Mouse (Mus musculus) limb, embryonic 15.5 days (tissue): ENCODE measurements around the gene Tcp11l1. TPM values are rescaled to one million over a fixed set of nuclear protein-coding genes. Genes with fewer than 3 reads are reported as not detected.

Experiments used
- ATAC-seq: fragments of 200-750 bp; cut with Nextera tagmentation; 2 replicates; pipeline ENCODE4 v1.8.0; 2017; ENCODE audit warnings: low read depth, moderate TSS enrichment; ENCODE audit not compliant: insufficient number of reproducible peaks, low FRiP score, low TSS enrichment
- H3K27ac ChIP-seq: fragments of 300-500 bp; sonication (generic); 2 replicates; pipeline ENCODE4 v1.5.1; 2015; ENCODE audit warnings: moderate library complexity, mild to moderate bottlenecking, inconsistent platforms
- H3K27me3 ChIP-seq: fragments of 300-500 bp; sonication (generic); 2 replicates; pipeline ENCODE4 v1.6.1; 2015; ENCODE audit warnings: inconsistent platforms
- H3K36me3 ChIP-seq: fragments of 300-500 bp; sonication (generic); 2 replicates; pipeline ENCODE4 v1.6.1; 2015; ENCODE audit warnings: inconsistent platforms
- H3K4me1 ChIP-seq: fragments of 300-500 bp; sonication (generic); 2 replicates; pipeline ENCODE4 v1.6.1; 2015; ENCODE audit warnings: inconsistent platforms
- H3K4me2 ChIP-seq: fragments of 300-500 bp; sonication (generic); 2 replicates; pipeline ENCODE4 v1.6.1; 2015; ENCODE audit warnings: mild to moderate bottlenecking, inconsistent platforms
- H3K4me3 ChIP-seq: fragments of 300-500 bp; sonication (generic); 2 replicates; pipeline ENCODE4 v1.5.1; 2015; ENCODE audit warnings: mild to moderate bottlenecking, inconsistent platforms
- H3K9ac ChIP-seq: fragments of 300-500 bp; sonication (generic); 2 replicates; pipeline ENCODE4 v1.6.1; 2015; ENCODE audit warnings: inconsistent platforms
- H3K9me3 ChIP-seq: fragments of 300-500 bp; sonication (generic); 2 replicates; pipeline ENCODE4 v1.6.1; 2016; ENCODE audit warnings: inconsistent platforms
- WGBS: fragments of 180-500 bp; shearing (Covaris S2); methylation state at CpG from one replicate; pipeline ENCODE4 v1.1.7; 2015; 5-methylcytosine and 5-hydroxymethylcytosine counted together
- polyA plus RNA-seq: library from polyadenylated mRNA; unstranded; fragments of >200 nt; fragmentation: Nextera tagmentation; extraction: Ambion mirVana; gene quantifications from 2 replicates; pipeline ENCODE4 v1.2.1, GENCODE M21; 2015

Gene Tcp11l1
- polyA plus RNA-seq, 1 experiment from 2014 or later = 35.3 TPM

DNA sequence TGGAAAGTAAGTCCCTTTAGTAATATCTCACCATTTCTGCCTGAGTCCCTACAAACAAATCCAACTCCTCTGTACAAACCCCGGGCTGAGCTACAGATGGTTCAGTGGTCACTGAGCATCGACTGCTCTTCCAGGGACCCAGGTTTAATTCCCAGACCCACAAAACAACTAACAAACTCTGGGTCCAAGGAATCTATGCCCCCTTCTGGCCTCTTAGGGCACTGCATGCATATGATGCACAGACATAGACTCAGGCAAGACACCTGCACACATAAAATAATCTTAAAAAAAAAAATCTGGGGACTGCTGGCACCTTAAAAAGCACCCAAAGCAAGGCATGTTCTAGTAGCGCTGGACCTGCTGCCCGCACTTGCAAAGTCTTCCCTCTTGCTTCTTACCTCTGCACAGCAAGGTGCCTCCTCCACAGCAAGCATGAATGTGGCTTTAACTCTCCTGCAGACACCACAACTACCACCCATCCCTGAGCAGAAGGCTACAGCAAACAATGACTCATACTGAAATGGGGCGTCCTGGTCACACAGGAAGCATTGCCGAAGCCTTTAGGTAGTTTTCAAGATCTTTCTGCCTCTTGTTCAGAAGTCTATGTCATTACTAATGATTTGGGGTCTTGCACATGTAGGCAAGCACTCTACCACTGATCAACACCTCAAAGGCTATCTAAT, 42.7 kb downstream of the Tcp11l1 start:
- H3K4me2 ChIP-seq = no peak overlapping the region
- H3K9me3 ChIP-seq = no peaks in the 10 kb centered on the region
- no peaks in the 10 kb centered on the region for H3K4me1 ChIP-seq
- no peak for ATAC-seq
- no peak overlapping the region for H3K4me3 ChIP-seq
- WGBS = 82% methylated on average over 6 of the region's 6 CpGs
- no peak overlapping the region for H3K27ac ChIP-seq
- H3K27me3 ChIP-seq = no peaks in the 10 kb centered on the region
- H3K36me3 ChIP-seq = peaks cover 19% of the 10 kb centered on the region
- no peak overlapping the region for H3K9ac ChIP-seq

DNA sequence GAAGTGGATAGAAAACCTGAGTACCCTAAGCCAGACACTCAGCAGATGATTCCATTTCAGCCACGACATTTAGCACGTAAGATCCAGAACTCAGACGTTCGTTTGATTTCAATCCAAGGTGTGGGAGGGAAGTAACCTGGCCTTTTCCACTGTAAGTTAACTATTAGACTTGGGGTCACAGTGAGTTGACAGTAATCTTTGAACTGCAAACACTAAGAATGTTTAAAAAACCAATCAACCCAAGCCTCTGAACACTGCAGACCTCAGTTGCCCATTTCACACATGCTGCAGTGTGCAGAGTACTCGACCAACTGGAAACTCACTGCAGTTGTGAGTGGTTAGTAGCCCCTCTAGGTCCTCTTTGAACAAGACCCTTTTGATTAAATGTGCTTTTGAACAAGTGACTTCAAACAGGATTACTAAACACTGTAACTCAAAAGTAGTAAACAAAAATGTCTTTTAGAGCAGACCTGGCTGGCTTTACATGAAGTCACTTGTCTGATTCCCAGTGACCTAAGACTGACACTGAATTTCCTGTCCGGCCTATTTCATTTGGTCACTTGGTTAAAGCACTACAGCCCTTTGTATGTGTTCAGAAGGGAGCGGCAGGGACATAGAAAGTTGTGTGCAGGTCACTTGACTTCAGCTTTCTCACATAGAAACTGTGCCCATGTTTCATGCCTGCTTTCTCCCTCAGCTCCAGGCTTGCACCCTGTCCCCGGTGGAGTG, 48.4 kb downstream of the Tcp11l1 start:
- no peak for ATAC-seq
- H3K36me3 ChIP-seq = peaks cover 50% of the 10 kb centered on the region
- H3K4me3 ChIP-seq = no peak overlapping the region
- H3K4me1 ChIP-seq = no peaks in the 10 kb centered on the region
- 82% methylated on average over 8 of the region's 8 CpGs for WGBS
- no peak overlapping the region for H3K27ac ChIP-seq
- no peaks in the 10 kb centered on the region for H3K9me3 ChIP-seq
- H3K9ac ChIP-seq = no peak overlapping the region
- no peaks in the 10 kb centered on the region for H3K27me3 ChIP-seq
- no peak overlapping the region for H3K4me2 ChIP-seq

DNA sequence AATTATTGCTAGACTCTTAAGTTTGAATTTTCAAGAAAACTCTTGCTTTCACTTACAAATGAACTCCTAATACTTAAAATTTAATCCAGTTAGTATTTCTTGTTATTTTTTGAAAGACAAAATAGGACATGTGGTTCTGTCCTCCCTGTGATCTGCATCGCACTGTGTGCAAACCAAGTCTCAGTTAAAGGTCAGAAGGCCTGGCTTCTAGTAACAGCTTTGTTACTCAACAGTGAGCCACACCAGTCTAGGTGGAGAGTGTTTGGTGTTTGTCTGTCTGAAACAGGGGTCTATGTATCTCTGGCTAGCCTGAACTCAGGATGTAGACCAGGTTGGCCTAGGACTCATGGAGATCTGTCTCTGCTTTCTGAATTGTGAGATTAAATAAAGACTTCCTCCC, 53.3 kb downstream of the Tcp11l1 start:
- ATAC-seq = no peak
- Histone ChIP-seq H3K27me3 (no peaks in the 10 kb centered on the region), H3K9ac (no peak overlapping the region), H3K4me3 (no peak overlapping the region), H3K27ac (no peak overlapping the region), H3K4me1 (no peaks in the 10 kb centered on the region), H3K36me3 (peaks cover 57% of the 10 kb centered on the region), H3K9me3 (no peaks in the 10 kb centered on the region), H3K4me2 (no peak overlapping the region)
- 89% methylated on average over 1 of the region's 1 CpGs for WGBS

DNA sequence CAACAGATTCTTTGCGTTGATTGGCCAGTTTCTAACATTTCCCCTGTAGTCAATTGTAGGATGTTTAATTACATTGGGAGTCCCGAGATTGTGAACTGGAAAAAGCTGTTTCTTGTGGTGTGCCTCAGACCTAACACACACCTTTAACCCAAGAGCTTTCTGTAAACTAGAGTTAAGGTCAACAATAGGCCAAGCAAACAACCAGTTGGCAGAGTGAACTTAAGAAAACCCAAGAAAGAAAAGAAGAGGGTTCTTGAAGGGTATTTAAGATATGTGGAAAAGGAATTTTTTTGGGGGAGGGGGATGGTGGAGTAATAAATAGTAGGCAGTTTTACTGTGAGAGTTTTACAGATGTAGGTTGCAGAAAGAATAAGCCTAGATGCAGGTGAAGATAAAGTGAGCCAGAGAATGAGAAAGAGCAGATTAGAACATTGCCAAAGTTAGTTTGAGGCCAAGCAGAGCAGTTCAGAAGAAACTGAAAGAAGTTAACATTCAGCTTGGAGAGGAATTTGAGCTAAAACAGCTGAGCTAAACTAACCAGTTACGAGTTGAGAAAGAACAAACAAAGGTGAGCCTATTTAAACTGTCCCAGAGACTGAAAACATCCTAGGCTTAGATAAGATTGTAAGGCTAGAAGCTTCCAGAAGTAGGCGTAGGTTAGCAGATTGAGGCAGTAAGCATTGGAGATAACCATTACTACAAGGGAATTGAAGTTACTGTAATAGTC, 95.8 kb downstream of the Tcp11l1 start:
- H3K4me2 ChIP-seq = no peak overlapping the region
- H3K27me3 ChIP-seq = no peaks in the 10 kb centered on the region
- H3K36me3 ChIP-seq = peaks cover 12% of the 10 kb centered on the region; the same call in 1 of the 2 replicates
- no peaks in the 10 kb centered on the region for H3K4me1 ChIP-seq
- H3K9ac ChIP-seq = no peak overlapping the region
- H3K9me3 ChIP-seq = no peaks in the 10 kb centered on the region
- 88% methylated on average over 4 of the region's 4 CpGs for WGBS
- ATAC-seq = no peak
- H3K4me3 ChIP-seq = no peak overlapping the region
- no peak overlapping the region for H3K27ac ChIP-seq

DNA sequence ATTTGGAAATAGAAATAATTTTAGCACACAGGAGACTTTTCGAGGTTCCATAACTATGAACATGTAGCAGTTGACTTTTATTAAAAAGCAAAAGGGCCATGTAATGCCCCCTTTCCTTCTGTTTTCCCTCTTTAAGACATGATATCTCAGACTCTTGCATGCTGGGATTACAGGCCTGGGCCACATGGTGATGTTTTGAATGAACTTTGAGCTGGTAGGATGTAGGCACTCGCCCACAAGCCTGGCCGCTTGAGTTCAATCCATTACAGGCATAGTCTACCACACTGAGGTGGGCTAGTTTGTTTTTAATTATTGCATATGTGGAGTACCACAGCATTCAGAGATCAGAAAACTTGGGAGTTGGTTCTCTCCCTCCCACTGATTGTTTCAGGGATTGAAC, 97.2 kb downstream of the Tcp11l1 start:
- H3K4me1 ChIP-seq = no peaks in the 10 kb centered on the region

More for the DNA sequence above, 97.2 kb downstream of the Tcp11l1 start:
- H3K9me3 ChIP-seq = no peaks in the 10 kb centered on the region
- H3K4me2 ChIP-seq = no peak overlapping the region
- no peak overlapping the region for H3K27ac ChIP-seq
- WGBS = 92% methylated on average over 3 of the region's 3 CpGs
- no peak overlapping the region for H3K9ac ChIP-seq
- ATAC-seq = no peak
- H3K27me3 ChIP-seq = no peaks in the 10 kb centered on the region
- no peak overlapping the region for H3K4me3 ChIP-seq
- peaks cover 8% of the 10 kb centered on the region; the same call in 1 of the 2 replicates for H3K36me3 ChIP-seq

Other genes with a start within 250 kb of the Tcp11l1 start
- 14.9 and 17.7 TPM in 2 replicates for gene Hipk3, start 217.7 kb downstream of the Tcp11l1 start, polyA plus RNA-seq
- gene Cstf3, start 121.6 kb downstream of the Tcp11l1 start, polyA plus RNA-seq = 56.9 and 60.9 TPM in 2 replicates
- 0.20 TPM in 1 of 2 replicates, not detected in the other for gene Pin1rt1, start 4.2 kb upstream of the Tcp11l1 start, polyA plus RNA-seq
- 8.3 and 8.7 TPM in 2 replicates for gene Depdc7, start 30.7 kb upstream of the Tcp11l1 start, polyA plus RNA-seq
- gene Qser1, start 104.6 kb upstream of the Tcp11l1 start, polyA plus RNA-seq = 8.5 and 9.9 TPM in 2 replicates
- gene Prrg4, start 137.7 kb upstream of the Tcp11l1 start, polyA plus RNA-seq = 9.6 and 10.4 TPM in 2 replicates
- gene Ccdc73, start 155.6 kb upstream of the Tcp11l1 start, polyA plus RNA-seq = 4.3 and 5.7 TPM in 2 replicates